Mouse (Mus musculus) activated CD4-positive, CD25-positive, alpha-beta regulatory T cell, adult 4 months (primary cell): ENCODE results near the gene Proca1. TPM values are rescaled to one million over a fixed set of nuclear protein-coding genes. Genes with fewer than 3 reads are reported as not detected.

Experiments
- ATAC-seq: one replicate; pipeline ENCODE4 v1.8.0; 2017
- polyA plus RNA-seq, 2 experiments: library from polyadenylated mRNA; unstranded; fragments of 100-300 nt; shearing (Covaris generic); gene quantifications; one replicate each; pipeline ENCODE4 v1.2.1; 2017

The Proca1 gene
- polyA plus RNA-seq, result 1 to 10 TPM in 1 of 2 experiments, under 1 TPM in 1; 0.49 to 2.5 TPM

- no peak for ATAC-seq
These were observed at the start of gene Proca1 for GRCm38 (mm10) chr11:78193113-78193512. TSS of gene Proca1 (plus strand) at chr11:78193392.

- no peak for ATAC-seq
These were observed 49.7 kb upstream of the Proca1 start for GRCm38 (mm10) chr11:78143520-78143919.

- ATAC-seq, result no peak
These were observed 47.0 kb upstream of the Proca1 start for GRCm38 (mm10) chr11:78146168-78146567.

- ATAC-seq, result no peak
These were observed 46.3 kb upstream of the Proca1 start for GRCm38 (mm10) chr11:78146707-78147543.

- ATAC-seq, result no peak
These were observed 42.0 kb upstream of the Proca1 start for GRCm38 (mm10) chr11:78151161-78151560.

- no peak for ATAC-seq
These were observed 40.6 kb upstream of the Proca1 start for GRCm38 (mm10) chr11:78152299-78153231.

GRCm38 (mm10) chr11:78153778-78154177 is 39.4 kb upstream of the Proca1 start:
- ATAC-seq, result no peak

- no peak for ATAC-seq
These were observed 37.5 kb upstream of the Proca1 start for GRCm38 (mm10) chr11:78155674-78156073.

GRCm38 (mm10) chr11:78156156-78156699 is 37.0 kb upstream of the Proca1 start:
- ATAC-seq, result no peak

GRCm38 (mm10) chr11:78159096-78159495 is 34.1 kb upstream of the Proca1 start:
- ATAC-seq, result peak; percentile 92

GRCm38 (mm10) chr11:78159557-78159956 is 33.6 kb upstream of the Proca1 start:
- no peak for ATAC-seq

- no peak for ATAC-seq
These were observed 33.0 kb upstream of the Proca1 start for GRCm38 (mm10) chr11:78160171-78160570.

GRCm38 (mm10) chr11:78160675-78161074 is 32.5 kb upstream of the Proca1 start:
- no peak for ATAC-seq

GRCm38 (mm10) chr11:78161169-78161568 is 32.0 kb upstream of the Proca1 start:
- ATAC-seq, result no peak

- ATAC-seq, result no peak
These were observed 31.2 kb upstream of the Proca1 start for GRCm38 (mm10) chr11:78161968-78162367.

- ATAC-seq, result no peak
These were observed 30.7 kb upstream of the Proca1 start for GRCm38 (mm10) chr11:78162504-78162903.

- ATAC-seq, result no peak
These were observed 30.1 kb upstream of the Proca1 start for GRCm38 (mm10) chr11:78163045-78163444.

- ATAC-seq, result peak; percentile 29
These were observed 29.2 kb upstream of the Proca1 start for GRCm38 (mm10) chr11:78163681-78164603.

GRCm38 (mm10) chr11:78164604-78164923 is 28.6 kb upstream of the Proca1 start:
- ATAC-seq, result no peak

- ATAC-seq, result peak; percentile 65
These were observed 28.1 kb upstream of the Proca1 start, which contains the start of gene Traf4 for GRCm38 (mm10) chr11:78164924-78165760. TSS of gene Traf4 (minus strand) at chr11:78165589.

- ATAC-seq, result peak; percentile 25
These were observed 27.5 kb upstream of the Proca1 start for GRCm38 (mm10) chr11:78165761-78166109.
